Mouse (Mus musculus) embryo, embryonic 9.5 days (tissue): ENCODE measurements at regions not wholly inside any gene's neighbourhood (a gene's known extent, or its start where the extent isn't known, plus 50 kb on each side); places are given as distances from the start of the nearest gene placed in this dataset.
A peak's percentile ranks its signal among the peaks of the same experiment; 100 is the strongest.
"Not testable (repeated sequence)": the region's sequence is repeated elsewhere in the genome, so short reads cannot be mapped to it uniquely, and the experiment has no call there.

Experiments used
- DNase-seq: peaks from one replicate; pipeline ENCODE4 v3.0.0-alpha.2; 2017; ENCODE audit errors: extremely low spot score

GRCm38 (mm10) chr12:49084505-49084904 is 298.0 kb upstream of the Foxg1 start:
- DNase-seq, result no peak

GRCm38 (mm10) chr12:49086076-49086475 is 296.4 kb upstream of the Foxg1 start:
- no peak for DNase-seq

- no peak for DNase-seq
Observed at GRCm38 (mm10) chr12:49090177-49090576, 292.3 kb upstream of the Foxg1 start.

GRCm38 (mm10) chr12:49105931-49106330 is 276.5 kb upstream of the Foxg1 start:
- no peak for DNase-seq

- DNase-seq, result peak; percentile 10
Observed at GRCm38 (mm10) chr12:49106399-49107382, 275.8 kb upstream of the Foxg1 start.

- no peak for DNase-seq
Observed at GRCm38 (mm10) chr12:49107415-49108148, 274.9 kb upstream of the Foxg1 start.

- DNase-seq, result not testable (repeated sequence)
Observed at GRCm38 (mm10) chr12:49131093-49131492, 251.4 kb upstream of the Foxg1 start.

GRCm38 (mm10) chr12:49170097-49170496 is 212.4 kb upstream of the Foxg1 start:
- peak; percentile 14 for DNase-seq

- DNase-seq, result peak; percentile 4
Observed at GRCm38 (mm10) chr12:49171014-49171677, 211.3 kb upstream of the Foxg1 start.

- no peak for DNase-seq
Observed at GRCm38 (mm10) chr12:49191348-49191747, 191.1 kb upstream of the Foxg1 start.

GRCm38 (mm10) chr12:49233524-49234306 is 148.7 kb upstream of the Foxg1 start:
- DNase-seq, result no peak
